Mouse (Mus musculus) small intestine, adult 2 months (tissue): ENCODE data around the gene Chd6. TPM values are rescaled to one million over a fixed set of nuclear protein-coding genes. Genes with fewer than 3 reads are reported as not detected.
"Not testable (repeated sequence)": the region's sequence is repeated elsewhere in the genome, so short reads cannot be mapped to it uniquely, and the experiment has no call there.

Source experiments
- H3K27ac ChIP-seq: fragments of 200-500 bp; 2 replicates; pipeline ENCODE4 v1.5.1; 2012; ENCODE audit warnings: low read depth, low read length, control low read depth, inconsistent platforms; ENCODE audit not compliant: insufficient read depth
- H3K27me3 ChIP-seq: fragments of 200-500 bp; 2 replicates; pipeline ENCODE4 v1.6.1; 2012; ENCODE audit warnings: mild to moderate bottlenecking, moderate library complexity, low read length, inconsistent platforms; ENCODE audit not compliant: control insufficient read depth, insufficient read depth
- H3K36me3 ChIP-seq: fragments of 200-500 bp; 2 replicates; pipeline ENCODE4 v1.6.1; 2012; ENCODE audit warnings: mild to moderate bottlenecking, low read length, control low read depth, inconsistent platforms; ENCODE audit not compliant: control insufficient read depth, insufficient read depth
- H3K4me1 ChIP-seq: fragments of 200-500 bp; 2 replicates; pipeline ENCODE4 v1.6.1; 2012; ENCODE audit warnings: low read length, inconsistent platforms, mixed read lengths; ENCODE audit not compliant: control insufficient read depth, insufficient read depth, insufficient read length
- H3K4me3 ChIP-seq: fragments of 200-500 bp; 2 replicates; pipeline ENCODE4 v1.5.1; 2012; ENCODE audit warnings: low read depth, mild to moderate bottlenecking, control low read depth, inconsistent platforms, low read length, moderate library complexity
- CTCF ChIP-seq: fragments of 200-500 bp; IDR thresholded peaks from 2 replicates; pipeline ENCODE4 v1.5.1; 2012; ENCODE audit warnings: low read depth, mild to moderate bottlenecking, control low read depth, inconsistent platforms, low read length, moderate library complexity, mixed read lengths; ENCODE audit not compliant: insufficient replicate concordance, insufficient read length; ENCODE audit errors: extremely low read depth
- POLR2A ChIP-seq: fragments of 200-500 bp; IDR thresholded peaks from 2 replicates; pipeline ENCODE4 v1.6.1; 2012; ENCODE audit warnings: low read depth, mild to moderate bottlenecking, control low read depth, inconsistent platforms, low read length, moderate library complexity
- WGBS: fragments of 180-500 bp; shearing (Covaris S2); methylation state at CpG from one replicate; pipeline ENCODE4 v1.1.7; 2018; 5-methylcytosine and 5-hydroxymethylcytosine counted together
- polyA plus RNA-seq: library from polyadenylated mRNA; depleted of rRNA; stranded (reverse); fragments of >200 nt; gene quantifications from 2 replicates; pipeline ENCODE4 v1.2.3, GENCODE M21; 2012

Chd6 gene
- polyA plus RNA-seq, 1 experiment: 3.1 TPM

- no peak for TF ChIP-seq POLR2A
- no peak for TF ChIP-seq CTCF
- no peaks in the 10 kb centered on the region for H3K27me3 ChIP-seq
- no peak overlapping the region for H3K27ac ChIP-seq
- H3K36me3 ChIP-seq: peaks cover 24% of the 10 kb centered on the region
- 94% methylated on average over 7 of the region's 7 CpGs for whole genome bisulfite sequencing
- peaks cover 3% of the 10 kb centered on the region; the same call in 1 of the 2 replicates for H3K4me1 ChIP-seq
- no peak overlapping the region for H3K4me3 ChIP-seq
These were observed 136.6 kb downstream of the Chd6 start for GRCm38 (mm10) chr2:160972103-160972792.

- TF ChIP-seq CTCF (no peak), POLR2A (no peak)
- WGBS: 89% methylated on average over 1 of the region's 1 CpGs
- Histone ChIP-seq H3K4me3 (no peak overlapping the region), H3K27ac (no peak overlapping the region), H3K4me1 (no peaks in the 10 kb centered on the region), H3K27me3 (no peaks in the 10 kb centered on the region), H3K36me3 (peaks cover 45% of the 10 kb centered on the region)
These were observed 146.7 kb downstream of the Chd6 start for GRCm38 (mm10) chr2:160962149-160962548.

DNA sequence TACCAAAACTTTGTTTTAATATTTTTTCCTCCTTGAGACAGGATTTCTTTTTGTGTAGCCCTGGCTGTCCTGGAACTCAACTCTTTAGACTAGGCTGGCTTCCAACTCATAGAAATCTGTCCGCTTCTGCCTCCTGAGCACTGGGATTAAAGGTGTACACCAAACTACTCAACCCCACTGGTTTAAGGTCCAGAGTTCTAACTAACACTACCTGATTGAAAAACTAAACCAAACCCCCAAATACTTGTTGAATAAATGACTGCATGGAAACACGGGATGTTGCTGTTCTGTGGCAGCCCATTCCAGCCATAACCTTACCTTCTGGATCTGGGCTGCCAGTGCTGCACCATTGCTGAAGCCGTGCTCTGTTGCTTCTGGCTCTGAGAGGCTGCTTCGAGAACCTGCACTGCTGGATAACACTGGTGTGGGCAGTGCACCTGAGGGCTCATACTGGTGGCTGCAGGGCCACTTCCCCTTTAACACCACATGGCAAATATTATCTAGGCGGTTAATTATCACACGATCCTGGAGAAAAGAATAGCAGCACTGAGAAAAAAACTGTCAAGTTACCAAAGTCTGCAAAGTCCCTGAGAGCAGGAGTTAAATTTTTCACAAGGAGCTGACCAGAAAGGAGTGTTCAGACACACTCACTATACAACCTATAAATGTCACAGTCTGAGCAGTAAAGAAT lies 147.8 kb downstream of the Chd6 start:
- Histone ChIP-seq H3K4me1 (no peaks in the 10 kb centered on the region), H3K27me3 (no peaks in the 10 kb centered on the region), H3K36me3 (peaks cover 43% of the 10 kb centered on the region), H3K4me3 (no peak overlapping the region), H3K27ac (no peak overlapping the region)
- TF ChIP-seq POLR2A (no peak), CTCF (no peak)
- WGBS: 80% methylated on average over 6 of the region's 6 CpGs

DNA sequence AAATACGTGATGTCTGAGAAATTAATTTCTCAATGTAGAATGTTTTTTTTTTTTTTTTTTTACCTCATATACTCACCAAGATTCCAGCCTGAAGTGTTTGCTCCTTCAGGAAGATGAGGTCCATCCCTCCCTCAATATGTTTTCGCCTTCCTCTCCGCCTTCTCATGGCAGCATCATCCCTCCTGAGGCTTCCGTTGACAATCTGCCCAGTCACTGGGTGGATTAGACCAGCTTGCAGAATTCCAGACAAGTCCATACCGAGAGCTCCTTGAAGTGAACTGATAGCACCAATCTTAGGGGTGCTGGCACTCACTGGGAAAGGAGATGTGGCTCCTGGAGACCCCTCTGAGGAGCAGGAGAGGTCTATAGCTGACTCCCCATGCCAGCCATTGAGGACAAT lies 149.0 kb downstream of the Chd6 start:
- H3K27ac ChIP-seq: no peak overlapping the region
- peaks cover 42% of the 10 kb centered on the region for H3K36me3 ChIP-seq
- no peak for TF ChIP-seq CTCF
- TF ChIP-seq POLR2A: no peak
- H3K4me3 ChIP-seq: no peak overlapping the region
- H3K27me3 ChIP-seq: no peaks in the 10 kb centered on the region
- H3K4me1 ChIP-seq: no peaks in the 10 kb centered on the region
- WGBS: 91% methylated on average over 5 of the region's 5 CpGs

DNA sequence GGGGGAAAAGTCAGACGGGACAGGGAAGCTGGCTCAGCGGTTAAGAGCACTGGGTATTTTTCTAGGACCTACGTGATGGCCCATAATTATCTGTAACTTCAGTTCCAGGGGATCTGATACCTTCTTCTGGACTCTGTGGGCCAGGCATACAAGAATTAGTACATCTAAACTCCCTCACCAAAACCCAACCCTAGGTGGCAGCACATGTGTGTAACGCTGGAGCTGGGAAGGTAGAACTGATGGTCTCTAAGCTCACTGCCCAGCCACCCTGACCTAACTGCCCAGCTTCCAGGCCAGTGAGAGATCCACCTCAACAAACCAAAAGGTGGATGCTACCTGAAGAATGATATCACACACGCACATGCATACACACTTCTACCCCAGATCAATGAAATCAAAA lies 150.1 kb downstream of the Chd6 start:
- H3K27me3 ChIP-seq: no peaks in the 10 kb centered on the region
- H3K27ac ChIP-seq: no peak overlapping the region
- H3K36me3 ChIP-seq: peaks cover 42% of the 10 kb centered on the region
- TF ChIP-seq POLR2A (no peak), CTCF (no peak)
- no peak overlapping the region for H3K4me3 ChIP-seq
- 84% methylated on average over 5 of the region's 5 CpGs for WGBS
- no peaks in the 10 kb centered on the region for H3K4me1 ChIP-seq

DNA sequence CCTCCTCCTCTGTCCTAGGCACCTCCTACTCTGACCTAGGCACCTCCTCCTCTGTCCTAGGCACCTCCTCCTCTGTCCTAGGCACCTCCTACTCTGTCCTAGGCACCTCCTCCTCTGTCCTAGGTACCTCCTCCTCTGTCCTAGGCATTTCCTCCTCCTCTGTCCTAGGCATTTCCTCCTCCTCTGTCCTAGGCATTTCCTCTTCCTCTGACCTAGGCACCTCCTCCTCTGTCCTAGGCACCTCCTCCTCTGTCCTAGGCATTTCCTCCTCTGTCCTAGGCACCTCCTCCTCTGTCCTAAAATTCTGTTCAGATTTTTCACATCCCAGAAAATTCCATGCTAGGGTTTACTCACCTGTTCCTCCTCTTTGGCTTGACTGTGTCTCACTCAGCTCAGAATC lies 151.1 kb downstream of the Chd6 start:
- H3K36me3 ChIP-seq: peaks cover 43% of the 10 kb centered on the region
- H3K27me3 ChIP-seq: not testable (repeated sequence)

GRCm38 (mm10) chr2:160957307-160957706 lies 151.6 kb downstream of the Chd6 start:
- H3K36me3 ChIP-seq: peaks cover 43% of the 10 kb centered on the region
- not testable (repeated sequence) for H3K27ac ChIP-seq, H3K27me3 ChIP-seq, H3K4me1 ChIP-seq, H3K4me3 ChIP-seq

More for the DNA sequence above, 151.1 kb downstream of the Chd6 start:
- H3K4me3 ChIP-seq, H3K4me1 ChIP-seq, H3K27ac ChIP-seq: not testable (repeated sequence)

- no peak overlapping the region for H3K4me3 ChIP-seq
- TF ChIP-seq POLR2A (no peak), CTCF (no peak)
- H3K36me3 ChIP-seq: peaks cover 34% of the 10 kb centered on the region
- WGBS: 83% methylated on average over 7 of the region's 7 CpGs
- H3K4me1 ChIP-seq: no peaks in the 10 kb centered on the region
- no peaks in the 10 kb centered on the region for H3K27me3 ChIP-seq
- no peak overlapping the region for H3K27ac ChIP-seq
These were observed 153.5 kb downstream of the Chd6 start for GRCm38 (mm10) chr2:160955331-160955730.
